In genomic region chr14:75010986-75011655, GRCm38 (mm10) we compare ENCODE assay signal across 8 mouse cellular contexts. TPM values are rescaled to one million over a fixed set of nuclear protein-coding genes. Genes with fewer than 3 reads are reported as not detected.
DNase-seq lines count a peak whose midpoint lies in the region.

No protein-coding gene starts in this region.

- peak; percentile 12 to 19 for DNase-seq in cerebellum, postnatal 10 days
- no peak for DNase-seq in cerebellum, adult 11-12 months
- DNase-seq in left cerebral cortex, postnatal 14 days (ENCODE audit: low spot score in 2 of 2): peak; percentile 10 to 22
- DNase-seq in left cerebral cortex, adult 11 months (ENCODE audit: low spot score): no peak
- DNase-seq in adrenal gland, postnatal 25 days: peak; percentile 22
- peak; percentile 28 for DNase-seq in lung, postnatal 36 days
- DNase-seq in cerebellum, postnatal 14 days: no peak
- DNase-seq in testis, postnatal 14 days (ENCODE audit: low spot score): no peak

- intact Hi-C loops in left cerebral cortex, postnatal 14 days (cut with DNase I): no loop called here

RNA-seq across cellular contexts. Expression of gene Rubcnl, which starts 4.7 kb away (rescaled TPM):
- total RNA-seq in left cerebral cortex, postnatal 14 days (2021): 1 to 10 TPM; 1.3 to 1.5 TPM
- total RNA-seq in adrenal gland, postnatal 25 days (2021): 0.58 and 0.67 TPM in 2 replicates

Comparison
In these comparisons a context has a peak if more than half of its experiments do, and no peak if none do; other contexts are left out.
1. DNase-seq: peak in cerebellum, postnatal 10 days (2 of 2), left cerebral cortex, postnatal 14 days (2 of 2), adrenal gland, postnatal 25 days (single experiment) and lung, postnatal 36 days (single experiment); none in cerebellum, adult 11-12 months (single experiment), left cerebral cortex, adult 11 months (single experiment), cerebellum, postnatal 14 days (0 of 2) and testis, postnatal 14 days (single experiment).